Mouse (Mus musculus) frontal cortex, postnatal 10 days (tissue): Measurements from ENCODE around the gene Plekhg4.

Experiments
- DNase-seq, 2 experiments: peaks; one replicate each; pipeline ENCODE4 v3.0.0; 2022; ENCODE audit warnings: low spot score in 2 of 2, mixed read lengths in 1 of 2

The Plekhg4 gene

GRCm38 (mm10) chr8:105349096-105349771 is 23.8 kb upstream of the Plekhg4 start:
- peak; percentile 48 to 54 for DNase-seq

GRCm38 (mm10) chr8:105350186-105350585 is 22.9 kb upstream of the Plekhg4 start:
- DNase-seq, result no peak

GRCm38 (mm10) chr8:105353583-105354135 is 19.4 kb upstream of the Plekhg4 start:
- no peak for DNase-seq

GRCm38 (mm10) chr8:105354549-105354948 is 18.5 kb upstream of the Plekhg4 start:
- no peak for DNase-seq

- no peak for DNase-seq
These were observed 17.7 kb upstream of the Plekhg4 start for GRCm38 (mm10) chr8:105355179-105356024.

GRCm38 (mm10) chr8:105356681-105357080 is 16.4 kb upstream of the Plekhg4 start:
- no peak for DNase-seq

- DNase-seq, result no peak
These were observed 13.9 kb upstream of the Plekhg4 start for GRCm38 (mm10) chr8:105359208-105359607.

GRCm38 (mm10) chr8:105359646-105360045 is 13.4 kb upstream of the Plekhg4 start:
- no peak for DNase-seq

GRCm38 (mm10) chr8:105361751-105362702 is 11.0 kb upstream of the Plekhg4 start:
- no peak for DNase-seq

- no peak for DNase-seq
These were observed 6.0 kb upstream of the Plekhg4 start for GRCm38 (mm10) chr8:105367107-105367506.

GRCm38 (mm10) chr8:105372473-105372872 is 601 bp upstream of the Plekhg4 start:
- DNase-seq, result no peak

GRCm38 (mm10) chr8:105374513-105374966 is 1.5 kb downstream of the Plekhg4 start:
- no peak for DNase-seq

GRCm38 (mm10) chr8:105378673-105379072 is 5.6 kb downstream of the Plekhg4 start:
- peak in 1 of 2 experiments; percentile 48 for DNase-seq

- no peak for DNase-seq
These were observed 7.2 kb downstream of the Plekhg4 start for GRCm38 (mm10) chr8:105380308-105380707.

GRCm38 (mm10) chr8:105384070-105384469 is 11.0 kb downstream of the Plekhg4 start:
- DNase-seq, result no peak

GRCm38 (mm10) chr8:105387151-105387550 is 14.1 kb downstream of the Plekhg4 start:
- no peak for DNase-seq

GRCm38 (mm10) chr8:105389096-105389495 is 16.0 kb downstream of the Plekhg4 start:
- DNase-seq, result no peak

- no peak for DNase-seq
These were observed 20.2 kb downstream of the Plekhg4 start for GRCm38 (mm10) chr8:105393089-105393787.

GRCm38 (mm10) chr8:105393915-105394314 is 20.8 kb downstream of the Plekhg4 start:
- no peak for DNase-seq

GRCm38 (mm10) chr8:105397747-105398146 is 24.7 kb downstream of the Plekhg4 start:
- no peak for DNase-seq

GRCm38 (mm10) chr8:105400016-105400415 is 26.9 kb downstream of the Plekhg4 start:
- DNase-seq, result no peak
